Mouse (Mus musculus) hindbrain, postnatal 0 days (tissue): Measurements from ENCODE around the gene Auts2. TPM values are rescaled to one million over a fixed set of nuclear protein-coding genes. Genes with fewer than 3 reads are reported as not detected.
"Not testable (repeated sequence)": the region's sequence is repeated elsewhere in the genome, so short reads cannot be mapped to it uniquely, and the experiment has no call there.

Source experiments
- ATAC-seq: fragments of 200-750 bp; cut with Nextera tagmentation; 2 replicates; pipeline ENCODE4 v1.8.0; 2017; ENCODE audit warnings: mild to moderate bottlenecking, moderate TSS enrichment, moderate library complexity
- DNase-seq: peaks from one replicate; pipeline ENCODE4 v3.0.0-alpha.2; 2015; ENCODE audit warnings: low spot score
- H3K27ac ChIP-seq: fragments of 300-500 bp; sonication (generic); 2 replicates; pipeline ENCODE4 v1.5.1; 2014; ENCODE audit warnings: mild to moderate bottlenecking
- H3K27me3 ChIP-seq: fragments of 300-500 bp; sonication (generic); 2 replicates; pipeline ENCODE4 v1.6.1; 2014; ENCODE audit warnings: low read length, mixed read lengths; ENCODE audit not compliant: insufficient read depth
- H3K36me3 ChIP-seq: fragments of 300-500 bp; sonication (generic); 2 replicates; pipeline ENCODE4 v1.6.1; 2014; ENCODE audit warnings: low read length, mixed read lengths; ENCODE audit not compliant: insufficient read depth
- H3K4me1 ChIP-seq: fragments of 300-500 bp; sonication (generic); 2 replicates; pipeline ENCODE4 v1.6.1; 2014; ENCODE audit warnings: antibody characterized with exemption, low read length, mixed read lengths; ENCODE audit not compliant: insufficient read depth
- H3K4me2 ChIP-seq: fragments of 300-500 bp; sonication (generic); 2 replicates; pipeline ENCODE4 v1.6.1; 2014; ENCODE audit warnings: low read depth, mild to moderate bottlenecking, low read length, moderate library complexity, mixed read lengths
- H3K4me3 ChIP-seq: fragments of 300-500 bp; sonication (generic); 2 replicates; pipeline ENCODE4 v1.5.1; 2014; ENCODE audit warnings: low read length
- H3K9ac ChIP-seq: fragments of 300-500 bp; sonication (generic); replicated peaks from 2 replicates; pipeline ENCODE4 v1.6.1; 2014; ENCODE audit warnings: mild to moderate bottlenecking, low read length, moderate library complexity, mixed read lengths
- H3K9me3 ChIP-seq: fragments of 300-500 bp; sonication (generic); 2 replicates; pipeline ENCODE4 v1.6.1; 2016; ENCODE audit warnings: low read length, mixed read lengths
- CTCF ChIP-seq: IDR thresholded peaks from 2 replicates; pipeline ENCODE4 v1.5.1; 2016; ENCODE audit warnings: antibody characterized with exemption, control low read depth, low read depth
- WGBS: fragments of 180-500 bp; shearing (Covaris S2); extraction: QIAGEN DNeasy Blood & Tissue Kit; methylation state at CpG from one replicate; pipeline ENCODE4 v1.1.7; 2014; 5-methylcytosine and 5-hydroxymethylcytosine counted together
- polyA plus RNA-seq: library from polyadenylated mRNA; unstranded; fragments of >200 nt; fragmentation: Nextera tagmentation; extraction: Ambion mirVana; gene quantifications from 2 replicates; pipeline ENCODE4 v1.2.1, GENCODE M21; 2015
- total RNA-seq: library from RNA; depleted of rRNA; stranded (reverse); fragments of >200 nt; gene quantifications from 2 replicates; pipeline ENCODE4 v1.2.3, GENCODE M21; 2014; rRNA removed

The Auts2 gene
- 48.3 and 54.9 TPM in 2 replicates for total RNA-seq
- polyA plus RNA-seq, result 35.2 and 39.3 TPM in 2 replicates

DNA sequence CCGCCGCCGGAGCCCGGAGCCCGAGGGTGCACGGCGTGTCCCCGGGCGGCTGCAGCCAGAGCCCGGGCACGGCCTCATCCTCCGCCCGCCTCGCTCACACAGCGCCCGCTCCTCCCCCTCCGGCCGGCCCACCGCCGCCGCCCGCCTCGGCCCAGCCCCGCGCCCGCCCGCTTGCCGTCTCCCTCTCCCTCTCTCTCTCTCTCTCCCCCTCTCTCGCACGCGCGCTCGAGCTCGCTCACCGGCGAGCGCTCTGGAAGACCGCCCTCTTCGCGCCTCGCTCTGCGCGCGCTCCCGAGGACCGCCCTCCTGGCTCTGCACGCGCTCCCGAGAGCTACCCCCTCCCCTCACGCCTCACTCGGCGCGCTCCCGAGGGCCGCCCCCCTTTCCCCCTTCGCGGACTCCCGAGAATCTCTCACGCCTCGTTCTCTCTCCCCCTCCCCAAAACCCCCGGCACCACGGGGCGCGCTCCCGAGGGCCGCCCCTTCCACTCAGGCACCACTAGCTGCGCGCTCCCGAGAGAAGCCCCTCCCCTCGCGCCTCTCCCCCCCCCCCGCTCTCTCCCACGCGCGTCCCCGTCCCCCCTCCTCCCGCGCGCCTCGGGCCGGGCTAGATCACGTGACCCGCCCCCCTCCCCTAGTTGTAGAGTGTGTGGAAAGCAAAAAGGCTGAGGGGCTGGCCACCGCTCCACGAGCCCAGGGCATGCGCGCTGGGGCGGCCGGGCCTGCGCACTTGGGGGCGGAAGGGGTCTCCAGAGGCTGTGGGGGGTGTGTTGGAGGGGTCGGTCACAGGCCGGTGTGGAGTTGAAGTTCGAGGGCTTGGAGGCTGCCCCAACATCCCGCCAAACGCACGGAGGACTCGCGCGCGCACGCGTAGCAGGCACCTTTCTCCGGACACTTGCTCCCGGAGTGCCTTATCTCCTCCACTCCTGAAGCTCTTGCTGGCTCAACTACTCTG is at the start of gene Auts2:
TSS of gene Auts2 (minus strand) at position 227 of the 954 bp plus-strand sequence.
- no peak for TF ChIP-seq CTCF
- no peaks in the 10 kb centered on the region for H3K9me3 ChIP-seq
- DNase-seq (peak; percentile 97), ATAC-seq (peak; percentile 92)
- H3K27me3 ChIP-seq, result no peaks in the 10 kb centered on the region
- WGBS, result under 1% methylated on average over 72 of the region's 105 CpGs
- H3K9ac ChIP-seq, result peak within 1 kb of the TSS; percentile 80
- H3K4me1 ChIP-seq, result peaks cover 12% of the 10 kb centered on the region
- H3K4me3 ChIP-seq, result peak within 1 kb of the TSS; percentile 88
- H3K4me2 ChIP-seq, result peak within 1 kb of the TSS; percentile 72
- no peaks in the 10 kb centered on the region for H3K36me3 ChIP-seq
- peak within 1 kb of the TSS; percentile 83 for H3K27ac ChIP-seq

DNA sequence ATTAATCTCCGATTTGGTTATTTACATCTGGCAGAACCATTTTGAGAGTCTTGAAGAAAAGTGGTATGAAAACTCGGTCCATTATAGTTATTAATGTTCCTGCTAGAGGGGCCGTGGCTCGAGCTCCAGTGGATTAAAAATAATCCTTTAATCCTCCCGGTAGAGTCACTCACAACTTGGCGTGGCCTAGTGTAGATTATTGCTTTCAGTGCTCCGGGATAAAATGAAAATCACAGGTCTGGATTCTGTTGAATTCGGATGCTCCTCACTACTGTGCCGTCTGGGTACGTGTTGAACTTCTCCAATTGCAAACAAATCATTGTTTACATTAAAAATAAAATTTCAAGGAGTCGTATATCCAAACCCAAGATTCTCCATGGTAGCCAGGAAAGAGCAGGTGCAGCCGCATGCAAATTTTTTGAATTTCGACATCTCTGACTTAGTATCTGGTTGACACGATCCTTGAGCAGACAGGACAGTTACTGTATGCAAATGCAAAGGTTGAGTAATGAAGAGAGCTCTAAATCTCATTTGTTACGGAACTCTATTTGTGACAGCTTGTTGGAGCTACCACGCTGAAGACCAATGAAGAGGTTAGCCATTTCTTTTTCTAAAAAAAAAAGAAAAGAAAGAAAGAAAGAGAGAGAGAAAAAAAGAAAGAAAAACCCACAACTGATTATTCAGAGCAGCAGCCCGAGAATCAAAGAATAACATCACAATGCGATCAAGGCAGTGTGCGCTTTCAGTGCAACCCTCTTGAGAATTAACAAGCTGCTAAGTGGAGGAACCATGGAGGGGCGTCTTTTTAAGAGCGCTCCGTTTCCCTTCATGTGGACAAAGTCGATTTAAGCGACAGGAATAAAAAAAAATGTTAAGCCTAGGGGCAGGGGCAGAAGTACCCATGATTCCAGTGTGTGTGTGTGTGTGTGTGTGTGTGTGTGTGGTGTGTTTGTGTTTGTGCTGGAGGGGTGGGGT is 48.9 kb upstream of the Auts2 start:
- H3K4me3 ChIP-seq, result no peak overlapping the region
- no peaks in the 10 kb centered on the region for H3K9me3 ChIP-seq
- H3K27me3 ChIP-seq, result no peaks in the 10 kb centered on the region
- 59% methylated on average over 24 of the region's 24 CpGs for WGBS
- DNase-seq (no peak), ATAC-seq (no peak)
- no peak overlapping the region for H3K4me2 ChIP-seq
- no peaks in the 10 kb centered on the region for H3K4me1 ChIP-seq
- H3K9ac ChIP-seq, result no peak overlapping the region
- no peak overlapping the region for H3K27ac ChIP-seq
- no peaks in the 10 kb centered on the region for H3K36me3 ChIP-seq
- no peak for TF ChIP-seq CTCF

DNA sequence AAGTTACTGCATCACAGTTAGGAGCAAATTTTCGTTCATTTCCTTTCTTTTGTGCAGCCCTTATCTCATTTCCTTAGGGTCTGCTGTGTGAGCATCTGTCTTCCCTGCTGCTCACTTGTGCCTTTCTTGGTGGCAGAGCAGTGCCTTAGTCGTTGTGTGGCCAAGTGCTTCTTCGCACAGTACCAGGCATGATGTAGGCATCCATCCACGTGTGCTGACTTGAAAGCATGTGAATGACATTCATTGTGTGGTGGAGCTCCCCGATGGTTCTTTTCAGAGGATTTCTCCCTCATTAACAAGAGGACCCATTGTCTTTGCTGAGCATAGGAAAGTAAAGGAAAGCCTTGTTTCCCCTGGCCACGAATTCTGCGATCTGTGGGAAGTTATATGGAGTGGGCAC is 36.6 kb upstream of the Auts2 start:
- 30% methylated on average over 7 of the region's 7 CpGs for WGBS
- no peaks in the 10 kb centered on the region for H3K27me3 ChIP-seq
- no peaks in the 10 kb centered on the region for H3K4me1 ChIP-seq
- H3K4me2 ChIP-seq, result no peak overlapping the region
- no peaks in the 10 kb centered on the region for H3K36me3 ChIP-seq
- ATAC-seq, result peak; percentile 66
- no peak for DNase-seq
- H3K27ac ChIP-seq, result no peak overlapping the region
- no peaks in the 10 kb centered on the region for H3K9me3 ChIP-seq
- TF ChIP-seq CTCF, result no peak
- no peak overlapping the region for H3K4me3 ChIP-seq
- no peak overlapping the region for H3K9ac ChIP-seq

DNA sequence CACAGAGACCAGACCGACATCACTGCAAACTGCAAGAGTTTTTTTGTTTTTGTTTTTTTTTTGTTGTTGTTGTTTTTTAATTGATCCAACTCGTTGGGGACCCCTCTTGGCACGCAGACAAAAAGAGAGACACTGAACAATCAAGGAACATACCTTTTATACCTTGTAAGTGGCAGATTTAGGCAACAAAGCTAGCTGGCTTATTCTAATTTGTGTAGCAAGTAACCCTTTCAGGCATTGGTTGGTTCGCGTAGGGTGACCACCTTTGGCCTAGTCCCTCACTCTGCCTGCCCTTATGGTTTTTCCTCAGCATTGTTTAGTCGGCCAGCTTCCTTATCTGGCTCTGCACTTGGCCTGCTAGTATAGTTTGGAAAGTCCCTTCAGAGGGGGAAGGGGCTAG is 17.6 kb upstream of the Auts2 start:
- not testable (repeated sequence) for H3K4me2 ChIP-seq, H3K4me3 ChIP-seq, DNase-seq, H3K36me3 ChIP-seq, H3K27ac ChIP-seq, ATAC-seq, H3K27me3 ChIP-seq, H3K9ac ChIP-seq, H3K4me1 ChIP-seq, H3K9me3 ChIP-seq
- 78% methylated on average over 6 of the region's 6 CpGs for WGBS

DNA sequence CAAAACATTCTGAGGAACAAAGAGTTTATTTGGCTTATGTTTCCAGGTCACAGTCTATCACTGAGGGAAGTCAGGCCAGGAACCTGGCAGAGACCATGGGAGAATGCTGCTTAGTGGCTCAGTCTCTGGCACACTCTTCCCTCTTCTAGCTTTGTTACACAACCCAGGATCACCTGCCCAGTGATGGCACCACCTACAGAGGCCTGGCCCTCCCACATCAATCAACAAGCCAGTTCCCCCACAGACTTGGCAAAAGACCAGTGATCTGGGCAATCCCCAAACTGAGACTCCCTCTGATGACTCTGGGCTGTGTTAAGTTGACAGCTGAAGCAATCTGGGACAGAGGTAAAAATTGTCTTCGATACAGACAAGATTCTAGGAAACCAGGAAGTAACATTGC is 2.6 kb upstream of the Auts2 start:
- no peak for DNase-seq
- TF ChIP-seq CTCF, result no peak
- no peaks in the 10 kb centered on the region for H3K9me3 ChIP-seq
- no peaks in the 10 kb centered on the region for H3K27me3 ChIP-seq
- no peak for ATAC-seq
- WGBS, result 44% methylated on average over 1 of the region's 1 CpGs
- H3K4me3 ChIP-seq, result no peak overlapping the region
- no peaks in the 10 kb centered on the region for H3K36me3 ChIP-seq
- H3K4me1 ChIP-seq, result no peaks in the 10 kb centered on the region
- no peak overlapping the region for H3K27ac ChIP-seq
- H3K4me2 ChIP-seq, result no peak overlapping the region
- no peak overlapping the region for H3K9ac ChIP-seq

- WGBS, result 4% methylated on average over 26 of the region's 26 CpGs
- H3K4me2 ChIP-seq, result peak overlapping the region; percentile 72
- no peak overlapping the region for H3K27ac ChIP-seq
- peak overlapping the region; percentile 88 for H3K4me3 ChIP-seq
- ATAC-seq (no peak), DNase-seq (peak; percentile 20)
- no peak for TF ChIP-seq CTCF
- no peaks in the 10 kb centered on the region for H3K27me3 ChIP-seq
- peak overlapping the region; percentile 80; the same call in 1 of the 2 replicates for H3K9ac ChIP-seq
- no peaks in the 10 kb centered on the region for H3K9me3 ChIP-seq
- H3K36me3 ChIP-seq, result no peaks in the 10 kb centered on the region
- H3K4me1 ChIP-seq, result peaks cover 9% of the 10 kb centered on the region
Observed at GRCm38 (mm10) chr5:132544176-132544995, 1.2 kb upstream of the Auts2 start.
